Mouse (Mus musculus) telencephalon, adult 2 months (tissue): ENCODE measurements at regions not wholly inside any gene's neighbourhood (a gene's known extent, or its start where the extent isn't known, plus 50 kb on each side); places are given as distances from the start of the nearest gene placed in this dataset.
"Not testable (repeated sequence)": the region's sequence is repeated elsewhere in the genome, so short reads cannot be mapped to it uniquely, and the experiment has no call there.

ENCODE experiments used
- DNase-seq: peaks from one replicate; pipeline ENCODE4 v3.0.0-alpha.2; 2011; ENCODE audit warnings: low read depth, low spot score

DNA sequence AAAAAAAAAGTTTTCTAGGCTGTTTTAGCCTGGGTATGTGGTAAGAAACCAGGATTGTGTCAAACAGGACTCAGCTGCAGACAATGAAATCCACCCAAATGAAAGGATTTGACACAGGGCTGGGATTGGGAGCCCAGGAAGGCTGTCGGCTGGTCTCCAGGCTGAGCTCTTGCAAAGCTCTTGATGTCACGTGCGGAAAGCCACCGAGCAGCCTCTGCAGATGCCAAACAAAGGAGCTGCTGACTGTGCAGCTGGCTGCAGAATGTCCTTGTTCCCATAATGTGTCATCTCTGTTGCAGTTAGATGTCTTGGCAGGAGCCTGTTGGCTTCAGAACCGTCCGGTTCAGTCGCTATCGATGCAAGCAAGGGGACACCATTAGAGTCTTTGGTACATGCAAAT lies 56.1 kb downstream of the Bbs10 start:
- DNase-seq: no peak

GRCm38 (mm10) chr10:111358340-111358739 lies 59.9 kb downstream of the Bbs10 start:
- DNase-seq: not testable (repeated sequence)

DNA sequence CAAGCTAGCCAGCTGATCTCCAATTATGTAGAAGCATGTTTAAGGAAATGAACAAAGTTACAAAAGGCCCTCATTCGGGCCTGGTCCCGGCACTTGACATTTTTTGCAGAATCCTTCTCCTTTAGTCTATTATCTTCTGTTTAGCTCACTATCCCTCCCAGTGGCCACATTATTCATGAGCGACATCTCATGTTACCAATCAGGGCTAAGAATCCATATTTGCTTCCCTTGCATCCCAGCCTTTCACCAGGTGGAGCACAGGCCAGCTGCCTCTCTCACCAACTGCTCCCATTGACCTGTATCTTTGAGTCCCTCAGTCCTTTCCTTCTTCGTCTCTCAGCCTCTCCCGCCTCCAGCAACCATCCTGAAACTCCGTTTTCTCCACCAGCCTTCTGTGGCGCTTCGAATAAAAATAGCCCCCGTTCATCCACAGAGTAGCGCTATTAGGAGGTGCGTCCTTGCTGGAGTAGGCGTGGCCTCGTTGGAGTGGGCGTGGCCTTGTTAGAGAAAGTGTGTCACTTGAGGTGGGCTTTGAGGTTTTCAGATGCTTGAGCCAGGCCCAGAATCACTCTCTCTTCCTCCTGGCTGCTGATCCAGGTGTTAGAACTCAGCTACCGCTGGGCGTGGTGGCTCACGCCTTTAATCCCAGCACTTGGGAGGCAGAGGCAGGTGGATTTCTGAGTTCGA lies 63.4 kb downstream of the Bbs10 start:
- no peak for DNase-seq

GRCm38 (mm10) chr10:111363729-111364617 lies 65.5 kb downstream of the Bbs10 start:
- DNase-seq: no peak

DNA sequence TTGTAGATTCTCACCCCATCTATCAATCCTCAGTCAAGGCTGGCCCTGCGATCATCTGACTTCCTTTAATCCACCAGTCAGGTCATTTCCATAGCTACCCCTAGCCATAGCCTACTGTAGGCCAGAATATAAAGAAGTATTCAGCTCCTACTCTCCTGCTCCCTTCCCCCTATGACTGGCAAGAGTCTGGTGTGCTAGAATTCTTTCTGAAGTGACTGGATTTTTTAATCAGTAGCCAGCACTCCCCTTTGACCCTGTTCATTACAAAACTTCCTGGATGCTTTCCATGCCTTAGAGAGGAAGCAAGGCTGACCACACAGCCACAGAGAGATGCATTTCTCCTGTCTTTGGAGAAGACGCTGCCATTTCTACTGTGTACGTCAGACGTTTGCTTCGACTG lies 66.5 kb downstream of the Bbs10 start:
- no peak for DNase-seq

DNA sequence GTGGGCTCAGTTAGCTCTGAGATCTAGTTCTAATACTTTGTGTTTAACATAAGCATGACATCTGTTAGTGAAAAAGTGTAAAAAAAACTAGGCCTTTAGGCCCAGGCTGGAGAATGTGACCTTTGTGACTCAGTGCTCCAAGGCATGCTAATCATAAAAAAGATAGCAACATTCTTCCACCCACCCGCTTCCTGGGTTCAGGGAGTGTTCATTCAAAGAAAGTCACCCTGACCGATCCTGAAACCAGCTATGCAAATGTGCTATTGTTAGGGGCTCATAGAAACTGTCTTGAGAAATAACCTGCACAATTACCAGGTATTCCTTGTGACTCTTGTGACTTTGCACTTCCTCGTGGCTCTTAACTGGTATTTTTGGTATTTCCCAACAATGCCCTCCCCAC lies 70.6 kb downstream of the Bbs10 start:
- not testable (repeated sequence) for DNase-seq

- no peak for DNase-seq
Measured at GRCm38 (mm10) chr10:111378047-111378618, 79.7 kb downstream of the Bbs10 start.

DNA sequence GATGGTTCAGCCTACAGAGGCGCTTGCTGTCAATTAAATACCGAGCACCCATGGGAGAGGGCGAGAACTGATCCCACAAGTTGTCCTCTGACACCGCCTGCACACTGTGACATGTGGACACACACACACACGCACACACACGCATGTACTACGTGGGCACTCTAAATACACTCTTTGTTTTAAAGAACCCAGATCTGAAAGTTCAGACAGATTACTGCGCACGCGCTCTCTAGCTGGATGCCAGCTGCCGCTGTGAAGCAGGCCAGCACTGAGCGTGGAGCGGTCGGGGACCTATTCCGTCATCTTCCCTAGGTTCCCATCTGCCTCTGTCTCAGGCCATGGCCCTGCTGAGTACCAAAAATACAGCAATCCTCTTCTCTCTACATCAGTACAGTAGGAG lies 83.2 kb downstream of the Bbs10 start:
- DNase-seq: peak; percentile 65

- DNase-seq: peak; percentile 58
Measured at GRCm38 (mm10) chr10:111382206-111382930, 83.9 kb downstream of the Bbs10 start.

DNA sequence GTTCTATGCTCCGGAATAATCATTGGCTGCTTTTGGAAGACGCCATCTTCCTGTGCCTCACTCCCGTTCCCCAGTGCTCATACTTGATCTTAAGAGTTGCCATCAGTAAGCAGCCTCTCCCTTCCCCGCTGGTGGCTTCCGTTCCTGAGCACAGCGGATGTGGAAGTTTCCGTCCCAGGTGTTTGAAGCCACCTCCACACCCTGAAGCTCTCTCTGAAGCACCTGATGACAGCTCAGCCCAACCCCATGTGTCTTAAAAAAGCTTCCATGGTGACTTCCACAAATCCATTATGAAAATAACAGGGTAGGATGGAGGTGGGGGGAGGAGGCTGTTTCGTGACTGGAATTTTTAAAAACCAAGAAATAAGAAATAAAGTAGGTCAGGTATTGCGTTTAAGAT lies 87.1 kb downstream of the Bbs10 start:
- DNase-seq: peak; percentile 73

- no peak for DNase-seq
Measured at GRCm38 (mm10) chr10:111387869-111388538, 85.0 kb upstream of the Nap1l1 start.

DNA sequence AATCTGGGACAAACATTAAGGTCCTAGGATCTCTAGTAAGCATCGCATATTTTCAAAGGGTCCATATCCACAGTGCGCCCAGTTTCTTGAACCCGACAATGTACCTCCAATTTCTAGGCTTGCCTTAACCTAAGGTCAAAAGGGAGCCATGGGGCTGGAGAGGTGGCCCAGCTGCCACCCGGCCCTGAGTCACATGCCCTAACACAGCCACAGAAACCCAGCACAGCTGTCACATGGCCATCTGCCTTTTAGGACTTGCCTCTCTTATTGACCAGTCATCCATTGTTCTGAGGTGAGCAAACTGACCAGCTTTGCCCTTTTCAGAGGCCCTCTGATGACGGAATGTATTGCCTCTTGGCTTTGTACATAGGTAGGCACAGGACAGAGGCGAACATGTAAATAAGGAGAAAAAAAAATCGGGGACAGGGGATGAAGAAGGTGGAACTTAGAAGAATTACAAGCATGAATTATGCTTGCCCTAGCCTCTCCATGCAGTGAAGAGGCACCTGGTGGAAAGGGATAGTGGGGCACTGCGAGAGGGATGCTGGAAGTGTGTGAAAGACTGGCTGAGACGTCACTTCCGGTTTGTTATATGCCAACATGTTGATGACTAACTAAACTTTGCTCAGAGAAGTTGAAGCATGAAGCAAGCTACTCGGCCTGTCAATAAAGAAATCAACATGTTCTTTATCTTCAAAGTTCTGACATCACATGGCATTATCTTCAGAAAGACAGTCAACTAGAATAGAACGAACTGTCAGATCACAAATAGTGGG lies 84.3 kb upstream of the Nap1l1 start:
- DNase-seq: no peak

DNA sequence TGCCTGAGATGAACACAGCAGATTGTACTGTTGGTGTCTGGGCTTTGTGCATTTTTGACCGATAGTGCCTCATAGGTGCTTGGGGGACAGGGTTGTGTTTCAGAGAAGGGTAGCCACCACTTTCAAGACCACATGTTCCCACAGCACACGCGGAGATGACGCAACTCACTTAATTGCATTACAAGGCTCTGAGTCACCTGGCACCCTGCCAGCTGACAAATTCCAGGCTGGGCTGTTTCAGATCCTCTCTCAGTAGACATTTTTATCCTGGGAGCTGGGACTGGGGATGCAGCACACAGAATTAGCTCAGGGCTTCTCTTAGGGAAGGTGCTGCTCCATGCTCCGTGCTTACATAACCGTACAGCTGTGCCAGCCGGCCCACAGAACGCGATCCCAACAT lies 83.1 kb upstream of the Nap1l1 start:
- peak; percentile 92 for DNase-seq

DNA sequence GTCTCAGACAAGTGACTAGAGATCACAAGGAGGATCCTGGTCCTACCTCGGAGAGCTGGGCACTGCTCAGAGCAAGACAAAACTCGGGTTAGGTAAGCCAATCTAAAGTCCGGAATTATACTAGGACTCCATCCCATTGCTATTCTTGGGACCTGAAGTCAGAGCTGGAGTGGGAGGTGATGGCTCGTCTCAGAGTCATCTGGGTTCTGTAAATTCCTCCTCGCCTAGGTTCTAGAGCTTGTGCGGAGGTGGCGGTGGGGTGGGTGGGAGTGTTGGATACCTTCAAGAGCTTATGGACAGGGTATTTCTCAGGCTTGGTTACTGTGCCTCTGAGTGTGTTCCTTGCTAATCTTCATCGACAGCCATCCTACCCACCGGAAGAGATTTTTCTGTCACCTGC lies 78.6 kb upstream of the Nap1l1 start:
- peak; percentile 90 for DNase-seq

GRCm38 (mm10) chr10:111405071-111405470 lies 68.0 kb upstream of the Nap1l1 start:
- no peak for DNase-seq

DNA sequence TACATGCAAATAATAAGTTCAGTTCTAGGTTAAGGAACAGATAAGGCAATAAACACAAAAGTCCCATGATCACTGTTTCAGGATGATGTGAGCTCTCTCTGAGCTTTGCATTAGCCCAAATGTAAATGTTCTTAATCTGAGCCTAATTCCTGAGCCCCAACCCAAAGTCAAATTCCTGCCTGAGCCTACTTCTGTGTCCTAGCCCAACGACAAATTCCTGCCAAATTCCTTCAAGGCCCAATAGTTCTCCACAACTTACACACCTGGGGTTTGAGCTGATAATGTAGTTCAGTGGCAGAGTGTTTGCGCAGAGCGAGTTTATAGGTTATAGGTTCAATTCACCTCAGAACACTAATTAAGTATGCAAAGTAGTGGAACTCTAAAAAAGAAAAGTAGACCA lies 64.1 kb upstream of the Nap1l1 start:
- no peak for DNase-seq

GRCm38 (mm10) chr10:111409497-111409896 lies 63.5 kb upstream of the Nap1l1 start:
- DNase-seq: no peak

- no peak for DNase-seq
Measured at GRCm38 (mm10) chr10:111410121-111410520, 62.9 kb upstream of the Nap1l1 start.

DNA sequence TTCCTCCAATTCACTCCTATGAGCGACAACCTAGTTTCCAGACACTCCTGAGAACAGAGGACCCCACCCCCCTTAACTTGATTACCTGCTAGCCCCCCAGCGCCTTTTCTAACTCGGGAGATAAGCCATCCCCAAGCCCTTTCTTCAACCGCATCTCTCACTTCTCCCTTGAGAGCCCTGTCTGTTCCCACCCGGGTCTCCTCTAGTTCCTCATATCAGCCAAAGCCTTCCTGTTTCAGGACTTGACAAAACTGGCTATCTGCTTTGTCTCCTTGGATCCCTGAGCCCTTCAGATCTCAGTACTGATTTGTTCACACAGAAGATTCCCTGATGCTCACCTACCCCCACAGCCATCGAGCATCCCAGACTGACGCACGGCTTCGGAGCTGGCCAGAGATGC lies 61.5 kb upstream of the Nap1l1 start:
- no peak for DNase-seq

DNA sequence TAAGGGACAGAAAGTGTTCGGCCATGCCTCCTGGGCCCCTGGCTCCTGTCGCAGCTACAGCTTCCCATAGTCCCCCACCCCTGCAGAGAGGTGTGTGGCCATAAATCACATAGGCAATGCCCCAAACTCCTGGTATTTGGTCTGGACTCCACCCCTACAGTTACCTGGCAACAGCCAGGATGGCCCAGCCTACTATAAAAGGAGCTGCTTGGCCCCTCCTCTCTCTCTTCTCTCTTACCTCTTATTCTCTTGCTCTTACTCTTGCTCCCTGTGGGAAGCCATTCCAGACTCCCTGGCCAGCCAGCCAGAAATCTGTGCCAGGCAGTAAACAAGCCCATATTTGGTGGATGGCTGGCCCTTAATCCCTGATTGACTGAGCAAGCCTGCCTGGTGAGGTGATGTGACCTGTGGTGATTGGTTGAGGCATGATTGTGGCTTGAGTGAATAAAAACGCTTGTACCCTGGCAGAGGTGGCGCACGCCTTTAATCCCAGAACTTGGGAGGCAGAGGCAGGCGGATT lies 56.4 kb upstream of the Nap1l1 start:
- no peak for DNase-seq
